Mouse (Mus musculus): ENCODE data around the gene Gm8909. TPM values are rescaled to one million over a fixed set of nuclear protein-coding genes. Genes with fewer than 3 reads are reported as not detected.
"Not testable (repeated sequence)": the region's sequence is repeated elsewhere in the genome, so short reads cannot be mapped to it uniquely, and the experiment has no call there.

The Gm8909 gene
- polyA plus RNA-seq, 1 experiment: not detected

GRCm38 (mm10) chr17:36190169-36190507, 21.8 kb upstream of the Gm8909 start, which contains the start of gene H2-T3:
Gene H2-T3 (minus strand): TSS chr17:36190287.
- Histone ChIP-seq H3K27ac (ENCODE audit: insufficient read depth, low read length) (no peak within 1 kb of the TSS), H3K4me3 (ENCODE audit: insufficient read depth, low read length) (no peak within 1 kb of the TSS), H3K4me1 (ENCODE audit: control insufficient read depth, insufficient read depth, low read length) (no peaks in the 10 kb centered on the region)
- no peak for TF ChIP-seq POLR2A (IDR thresholded peaks at IDR 0.05; ENCODE audit: extremely low read depth, insufficient read depth, low read length)
- TF ChIP-seq CTCF (IDR thresholded peaks at IDR 0.05; ENCODE audit: extremely low read depth, insufficient read depth, low read length): no peak

- no peak for TF ChIP-seq POLR2A (IDR thresholded peaks at IDR 0.05; ENCODE audit: extremely low read depth, insufficient read depth, low read length)
- no peak for TF ChIP-seq CTCF (IDR thresholded peaks at IDR 0.05; ENCODE audit: extremely low read depth, insufficient read depth, low read length)
- no peak overlapping the region for H3K27ac ChIP-seq (ENCODE audit: insufficient read depth, low read length)
Observed at GRCm38 (mm10) chr17:36189491-36190168, 21.3 kb upstream of the Gm8909 start.

GRCm38 (mm10) chr17:36187540-36187939, 19.2 kb upstream of the Gm8909 start:
- no peaks in the 10 kb centered on the region for H3K4me1 ChIP-seq (ENCODE audit: control insufficient read depth, insufficient read depth, low read length)
- no peak overlapping the region for H3K27ac ChIP-seq (ENCODE audit: insufficient read depth, low read length)
- no peak overlapping the region for H3K4me3 ChIP-seq (ENCODE audit: insufficient read depth, low read length)
- TF ChIP-seq POLR2A (IDR thresholded peaks at IDR 0.05; ENCODE audit: extremely low read depth, insufficient read depth, low read length) (no peak), CTCF (IDR thresholded peaks at IDR 0.05; ENCODE audit: extremely low read depth, insufficient read depth, low read length) (no peak)

More at GRCm38 (mm10) chr17:36189491-36190168, 21.3 kb upstream of the Gm8909 start:
- H3K4me1 ChIP-seq (ENCODE audit: control insufficient read depth, insufficient read depth, low read length): no peaks in the 10 kb centered on the region
- H3K4me3 ChIP-seq (ENCODE audit: insufficient read depth, low read length): no peak overlapping the region

- H3K27ac ChIP-seq (ENCODE audit: insufficient read depth, low read length): no peak overlapping the region
- no peaks in the 10 kb centered on the region for H3K4me1 ChIP-seq (ENCODE audit: control insufficient read depth, insufficient read depth, low read length)
- H3K4me3 ChIP-seq (ENCODE audit: insufficient read depth, low read length): no peak overlapping the region
- no peak for TF ChIP-seq POLR2A (IDR thresholded peaks at IDR 0.05; ENCODE audit: extremely low read depth, insufficient read depth, low read length)
- TF ChIP-seq CTCF (IDR thresholded peaks at IDR 0.05; ENCODE audit: extremely low read depth, insufficient read depth, low read length): no peak
Observed at GRCm38 (mm10) chr17:36182212-36182611, 13.9 kb upstream of the Gm8909 start.

GRCm38 (mm10) chr17:36179446-36179845, 11.1 kb upstream of the Gm8909 start:
- H3K4me1 ChIP-seq (ENCODE audit: control insufficient read depth, insufficient read depth, low read length); H3K27ac ChIP-seq (ENCODE audit: insufficient read depth, low read length); H3K4me3 ChIP-seq (ENCODE audit: insufficient read depth, low read length): not testable (repeated sequence)

- not testable (repeated sequence) for H3K4me1 ChIP-seq (ENCODE audit: control insufficient read depth, insufficient read depth, low read length); H3K4me3 ChIP-seq (ENCODE audit: insufficient read depth, low read length)
Observed at GRCm38 (mm10) chr17:36178938-36179337, 10.6 kb upstream of the Gm8909 start.

GRCm38 (mm10) chr17:36176132-36176531, 7.8 kb upstream of the Gm8909 start:
- not testable (repeated sequence) for H3K4me3 ChIP-seq (ENCODE audit: insufficient read depth, low read length); H3K27ac ChIP-seq (ENCODE audit: insufficient read depth, low read length); H3K4me1 ChIP-seq (ENCODE audit: control insufficient read depth, insufficient read depth, low read length)

More at GRCm38 (mm10) chr17:36178938-36179337, 10.6 kb upstream of the Gm8909 start:
- not testable (repeated sequence) for H3K27ac ChIP-seq (ENCODE audit: insufficient read depth, low read length)

- Histone ChIP-seq H3K4me3 (ENCODE audit: insufficient read depth, low read length) (no peak overlapping the region), H3K27ac (ENCODE audit: insufficient read depth, low read length) (no peak overlapping the region), H3K4me1 (ENCODE audit: control insufficient read depth, insufficient read depth, low read length) (no peaks in the 10 kb centered on the region)
- TF ChIP-seq CTCF (IDR thresholded peaks at IDR 0.05; ENCODE audit: extremely low read depth, insufficient read depth, low read length): no peak
- TF ChIP-seq POLR2A (IDR thresholded peaks at IDR 0.05; ENCODE audit: extremely low read depth, insufficient read depth, low read length): no peak
Observed at GRCm38 (mm10) chr17:36170287-36170814, 2.0 kb upstream of the Gm8909 start.

- no peak overlapping the region for H3K27ac ChIP-seq (ENCODE audit: insufficient read depth, low read length)
- no peaks in the 10 kb centered on the region for H3K4me1 ChIP-seq (ENCODE audit: control insufficient read depth, insufficient read depth, low read length)
- no peak overlapping the region for H3K4me3 ChIP-seq (ENCODE audit: insufficient read depth, low read length)
- TF ChIP-seq POLR2A (IDR thresholded peaks at IDR 0.05; ENCODE audit: extremely low read depth, insufficient read depth, low read length) (no peak), CTCF (IDR thresholded peaks at IDR 0.05; ENCODE audit: extremely low read depth, insufficient read depth, low read length) (no peak)
Observed at GRCm38 (mm10) chr17:36169753-36170152, 1.4 kb upstream of the Gm8909 start.

- H3K4me3 ChIP-seq (ENCODE audit: insufficient read depth, low read length); H3K27ac ChIP-seq (ENCODE audit: insufficient read depth, low read length); H3K4me1 ChIP-seq (ENCODE audit: control insufficient read depth, insufficient read depth, low read length): not testable (repeated sequence)
Observed at GRCm38 (mm10) chr17:36169094-36169493, 757 bp upstream of the Gm8909 start.
